Mouse (Mus musculus) natural killer cell, adult 2 months (primary cell): ENCODE data around the gene Fut11.
A peak's percentile ranks its signal among the peaks of the same experiment; 100 is the strongest.
"Not testable (repeated sequence)": the region's sequence is repeated elsewhere in the genome, so short reads cannot be mapped to it uniquely, and the experiment has no call there.

Source experiments
- DNase-seq, 2 experiments: peaks; one replicate each; pipeline ENCODE4 v3.0.0; 2022; ENCODE audit warnings: low spot score in 2 of 2

Fut11 gene

DNA sequence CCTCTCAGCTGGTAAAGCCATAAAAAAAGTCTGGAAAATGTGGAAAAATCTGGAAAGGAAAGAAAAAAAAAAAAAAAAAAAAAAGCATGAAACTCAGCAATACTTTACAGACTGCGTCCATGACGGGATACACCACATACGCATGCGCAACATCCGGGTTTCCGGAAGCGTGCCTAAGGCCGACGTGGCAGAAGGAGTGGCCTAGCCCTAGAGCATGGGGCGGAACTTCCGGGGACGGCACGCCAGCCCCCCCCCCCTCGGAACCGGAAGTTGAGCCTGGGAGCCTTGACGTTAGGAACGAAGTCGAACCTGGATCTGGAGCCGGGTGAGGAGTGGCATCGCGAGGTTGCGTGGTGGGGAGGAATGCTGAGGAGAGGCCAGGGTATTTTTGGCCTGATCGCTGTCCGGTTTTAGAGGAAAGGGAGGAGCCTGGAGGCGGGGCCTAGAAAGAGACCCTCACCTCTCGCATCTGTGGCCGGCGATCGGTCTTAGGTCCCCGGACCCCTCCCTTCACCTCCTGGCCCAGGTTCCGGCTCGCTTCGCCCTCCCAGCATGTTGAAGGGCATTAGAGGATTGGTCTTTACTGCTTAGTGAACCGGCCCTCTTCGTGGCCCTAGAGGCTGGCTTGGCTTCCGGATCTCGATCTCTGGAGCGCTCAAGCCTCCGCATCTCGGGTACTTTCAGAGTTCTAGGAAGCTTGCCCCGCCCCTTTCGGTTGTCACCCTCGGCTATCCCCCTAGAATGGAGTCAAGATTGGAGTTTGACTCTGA, 20.5 kb upstream of the Fut11 start, which contains the start of gene Sec24c:
Sec24c (plus strand) TSS at position 245 of the 770 bp plus-strand sequence.
- peak; percentile 95 to 96 for DNase-seq

GRCm38 (mm10) chr14:20677906-20678305, 16.9 kb upstream of the Fut11 start:
- no peak for DNase-seq

GRCm38 (mm10) chr14:20681742-20682141, 13.0 kb upstream of the Fut11 start:
- no peak for DNase-seq

DNA sequence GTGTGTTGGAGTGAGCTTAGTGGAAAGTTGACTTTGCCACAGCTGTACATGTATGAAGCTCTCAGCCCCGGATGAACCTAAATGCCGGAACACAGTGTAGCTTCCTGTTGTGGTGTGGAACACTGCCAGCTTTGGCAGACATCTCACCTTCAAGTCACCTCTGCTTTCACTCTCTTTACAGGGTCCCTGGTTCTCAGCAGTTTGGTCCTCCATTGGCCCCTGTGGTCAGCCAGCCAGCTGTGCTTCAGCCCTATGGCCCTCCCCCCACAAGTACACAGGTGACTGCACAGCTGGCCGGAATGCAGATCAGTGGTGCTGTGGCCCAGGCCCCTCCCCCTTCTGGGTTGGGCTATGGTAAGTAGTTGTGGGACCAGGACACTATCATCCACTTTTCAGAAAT, 12.3 kb upstream of the Fut11 start:
- DNase-seq = peak; percentile 75 to 76

- no peak for DNase-seq
These were observed 8.2 kb upstream of the Fut11 start for GRCm38 (mm10) chr14:20686576-20686975.

DNA sequence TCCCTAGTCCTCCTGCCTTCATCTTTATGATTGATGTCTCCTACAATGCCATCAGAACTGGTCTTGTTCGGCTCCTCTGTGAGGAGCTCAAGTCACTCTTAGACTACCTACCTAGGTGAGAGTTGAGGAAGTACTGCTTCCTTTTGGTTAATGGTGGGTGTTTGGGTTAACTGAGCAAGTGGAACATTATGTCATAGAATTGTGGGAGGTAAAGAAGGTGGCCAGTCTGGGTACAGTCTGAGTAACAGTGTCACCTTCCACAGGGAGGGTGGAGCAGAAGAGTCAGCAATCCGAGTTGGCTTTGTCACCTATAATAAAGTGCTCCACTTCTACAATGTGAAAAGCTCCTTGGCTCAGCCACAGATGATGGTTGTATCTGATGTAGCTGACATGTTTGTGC, 5.8 kb upstream of the Fut11 start:
- no peak for DNase-seq

GRCm38 (mm10) chr14:20691772-20692171, 3.0 kb upstream of the Fut11 start:
- no peak for DNase-seq

DNA sequence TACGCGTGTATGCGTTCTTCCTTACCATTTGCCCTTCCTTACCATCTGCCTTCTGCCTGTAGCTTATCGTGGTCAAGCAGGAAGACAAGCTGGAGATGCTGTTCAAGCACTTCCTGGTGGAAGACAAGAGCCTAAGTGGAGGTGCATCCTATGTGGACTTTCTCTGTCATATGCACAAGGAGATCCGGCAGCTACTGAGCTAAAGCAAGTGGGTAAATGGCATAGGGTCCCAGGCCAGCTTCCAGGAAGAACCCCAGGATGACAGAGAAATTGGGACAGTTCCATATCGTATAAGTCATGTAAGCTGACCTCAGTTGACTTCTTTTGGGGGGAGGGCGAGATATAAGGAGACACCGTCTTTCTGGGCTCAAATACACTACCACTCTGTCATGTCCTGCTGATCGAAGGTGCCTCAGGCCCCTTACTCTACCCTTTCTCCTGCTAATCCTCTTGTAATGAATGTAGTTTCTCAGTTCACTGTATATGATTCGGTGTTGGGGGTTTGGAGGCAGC, 1.1 kb upstream of the Fut11 start:
- DNase-seq = no peak

DNA sequence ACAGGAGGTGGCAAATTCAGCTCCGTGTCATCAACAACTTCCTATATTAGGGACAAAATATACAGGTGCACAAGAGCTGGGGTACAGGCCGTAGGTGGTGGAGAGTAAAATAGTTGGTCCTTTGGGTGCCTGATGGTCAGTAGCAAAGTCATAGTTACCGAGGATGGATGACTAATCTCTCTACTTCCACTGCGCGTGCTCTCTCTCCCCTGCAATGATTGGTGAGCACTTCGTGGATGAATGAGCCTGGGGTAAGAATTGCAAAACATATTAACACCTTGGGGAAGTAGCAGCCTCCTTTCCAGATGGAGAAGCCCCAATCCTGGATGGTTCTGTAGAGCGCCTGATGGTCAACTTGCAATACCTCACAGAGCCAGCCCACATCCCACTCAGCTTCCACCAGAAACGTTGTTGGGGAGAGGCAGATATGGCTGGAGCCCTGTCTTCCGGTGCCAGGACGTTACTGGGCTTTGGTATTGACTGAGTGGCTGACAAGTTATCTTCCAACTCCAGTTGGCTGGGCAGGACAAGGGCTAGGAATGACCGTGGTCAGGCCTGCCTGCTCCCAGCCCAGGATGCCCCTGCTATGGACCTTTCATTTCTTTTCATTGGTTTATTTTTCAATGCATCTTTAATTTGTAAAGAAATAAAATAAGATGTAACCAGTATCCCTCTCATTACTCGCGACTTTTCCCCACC, 434 bp upstream of the Fut11 start:
- DNase-seq = no peak

GRCm38 (mm10) chr14:20695761-20696520, 1.2 kb downstream of the Fut11 start:
- DNase-seq = no peak

- peak in 1 of 2 experiments; percentile 42 for DNase-seq
These were observed 2.2 kb downstream of the Fut11 start for GRCm38 (mm10) chr14:20696986-20697385.

DNA sequence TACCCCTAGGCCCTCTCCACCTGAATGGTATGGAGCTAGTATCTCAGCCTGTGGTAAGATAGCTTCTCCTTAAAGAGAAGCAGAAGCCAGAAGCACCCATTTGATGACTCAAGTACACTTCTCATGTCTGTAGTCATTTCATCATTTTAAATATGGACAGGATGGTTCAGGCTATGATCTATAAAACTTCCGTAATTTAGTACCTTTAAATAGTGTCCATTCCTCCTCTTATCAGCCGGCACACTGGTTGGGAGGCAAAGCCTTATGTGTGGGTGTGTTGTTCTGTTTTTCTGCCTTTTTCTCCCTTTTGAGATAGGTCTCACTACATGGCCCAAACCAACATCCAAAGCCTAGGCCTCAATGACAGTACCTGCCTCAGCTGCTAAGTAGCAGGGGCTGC, 3.7 kb downstream of the Fut11 start:
- no peak for DNase-seq

GRCm38 (mm10) chr14:20700362-20700761, 5.6 kb downstream of the Fut11 start:
- DNase-seq = no peak

GRCm38 (mm10) chr14:20701554-20701953, 6.8 kb downstream of the Fut11 start:
- no peak for DNase-seq

GRCm38 (mm10) chr14:20702096-20702740, 7.5 kb downstream of the Fut11 start:
- no peak for DNase-seq

DNA sequence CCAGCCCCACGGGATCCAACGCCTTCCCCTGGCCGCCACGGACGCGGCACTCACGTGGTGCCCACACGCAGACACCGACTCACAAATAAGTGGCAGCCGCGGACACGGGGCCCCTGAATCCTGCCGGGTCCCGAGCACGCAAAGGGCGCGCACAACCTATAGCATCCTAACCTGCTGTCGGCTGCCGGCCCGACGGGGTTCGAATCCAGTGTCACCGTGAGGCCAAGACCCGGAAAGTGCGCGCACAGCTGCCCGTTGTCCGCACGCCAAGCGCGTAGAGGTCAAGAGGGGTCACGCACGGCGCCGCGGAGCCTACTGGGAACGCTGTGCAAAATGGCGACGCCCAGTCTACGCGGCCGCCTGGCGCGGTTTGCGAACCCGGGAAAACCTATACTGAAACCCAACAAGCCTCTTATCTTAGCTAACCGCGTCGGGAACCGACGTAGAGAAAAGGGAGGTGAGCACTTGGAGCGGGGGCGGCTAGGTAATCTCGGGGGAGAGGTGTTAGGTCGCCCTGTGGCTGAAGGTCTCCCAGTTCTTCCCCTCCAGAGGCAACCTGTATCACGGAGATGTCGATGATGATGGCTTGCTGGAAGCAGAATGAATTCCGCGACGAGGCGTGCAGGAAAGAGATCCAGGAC, 8.1 kb downstream of the Fut11 start, which contains the start of gene Chchd1:
Chchd1 (plus strand) TSS at position 266 of the 641 bp plus-strand sequence.
- peak; percentile 70 to 80 for DNase-seq

- DNase-seq = not testable (repeated sequence)
These were observed 8.7 kb downstream of the Fut11 start for GRCm38 (mm10) chr14:20703461-20703860.

- DNase-seq = peak; percentile 83 to 85
These were observed 12.7 kb downstream of the Fut11 start, which contains the start of gene Zswim8 for GRCm38 (mm10) chr14:20707201-20708190. Zswim8 (plus strand) TSS chr14:20707552.

GRCm38 (mm10) chr14:20708239-20708638, 13.5 kb downstream of the Fut11 start:
- no peak for DNase-seq

DNA sequence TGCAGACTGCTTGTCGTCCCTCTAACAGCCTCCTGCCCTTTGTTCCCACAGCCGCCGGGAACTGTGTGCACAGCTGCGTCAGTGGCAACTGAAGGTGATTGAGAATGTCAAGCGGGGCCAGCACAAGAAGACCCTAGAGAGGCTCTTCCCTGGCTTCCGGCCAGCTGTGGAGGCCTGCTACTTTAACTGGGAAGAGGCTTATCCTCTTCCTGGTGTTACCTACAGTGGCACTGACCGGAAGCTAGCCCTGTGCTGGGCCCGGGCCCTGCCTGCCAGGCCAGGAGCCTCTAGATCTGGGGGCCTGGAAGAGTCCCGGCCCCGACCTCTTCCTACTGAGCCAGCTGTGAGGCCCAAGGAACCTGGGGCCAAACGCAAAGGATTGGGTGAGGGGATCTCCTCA, 19.1 kb downstream of the Fut11 start:
- DNase-seq = no peak
